Mouse (Mus musculus) forebrain, embryonic 12.5 days (tissue): ENCODE results near the gene Slc44a5. TPM values are rescaled to one million over a fixed set of nuclear protein-coding genes. Genes with fewer than 3 reads are reported as not detected.

Source experiments
- ATAC-seq: fragments of 200-750 bp; cut with Nextera tagmentation; 2 replicates; pipeline ENCODE4 v1.8.0; 2017; ENCODE audit warnings: moderate TSS enrichment; ENCODE audit not compliant: low FRiP score
- H3K27ac ChIP-seq: fragments of 300-500 bp; sonication (generic); 2 replicates; pipeline ENCODE4 v1.5.1; 2016; ENCODE audit warnings: mild to moderate bottlenecking
- H3K27me3 ChIP-seq: fragments of 300-500 bp; sonication (generic); 2 replicates; pipeline ENCODE4 v1.6.1; 2016; ENCODE audit warnings: mild to moderate bottlenecking
- H3K36me3 ChIP-seq: fragments of 300-500 bp; sonication (generic); replicated peaks from 2 replicates; pipeline ENCODE4 v1.6.1; 2016; ENCODE audit warnings: mild to moderate bottlenecking
- H3K4me1 ChIP-seq: fragments of 300-500 bp; sonication (generic); 2 replicates; pipeline ENCODE4 v1.6.1; 2016
- H3K4me2 ChIP-seq: fragments of 300-500 bp; sonication (generic); 2 replicates; pipeline ENCODE4 v1.6.1; 2016; ENCODE audit warnings: mild to moderate bottlenecking, moderate library complexity
- H3K4me3 ChIP-seq: fragments of 300-500 bp; sonication (generic); replicated peaks from 2 replicates; pipeline ENCODE4 v1.5.1; 2016; ENCODE audit warnings: mild to moderate bottlenecking
- H3K9ac ChIP-seq: fragments of 300-500 bp; sonication (generic); 2 replicates; pipeline ENCODE4 v1.6.1; 2016; ENCODE audit warnings: mild to moderate bottlenecking
- H3K9me3 ChIP-seq: fragments of 300-500 bp; sonication (generic); 2 replicates; pipeline ENCODE4 v1.6.1; 2016
- WGBS: fragments of 180-500 bp; shearing (Covaris S2); methylation state at CpG from one replicate; pipeline ENCODE4 v1.1.7; 2016; 5-methylcytosine and 5-hydroxymethylcytosine counted together
- polyA plus RNA-seq: library from polyadenylated mRNA; unstranded; fragments of >200 nt; fragmentation: Nextera tagmentation; extraction: Ambion mirVana; gene quantifications from 2 replicates; pipeline ENCODE4 v1.2.1, GENCODE M21; 2016

The Slc44a5 gene
- polyA plus RNA-seq, 1 experiment from 2014 or later, result 4.7 TPM

DNA sequence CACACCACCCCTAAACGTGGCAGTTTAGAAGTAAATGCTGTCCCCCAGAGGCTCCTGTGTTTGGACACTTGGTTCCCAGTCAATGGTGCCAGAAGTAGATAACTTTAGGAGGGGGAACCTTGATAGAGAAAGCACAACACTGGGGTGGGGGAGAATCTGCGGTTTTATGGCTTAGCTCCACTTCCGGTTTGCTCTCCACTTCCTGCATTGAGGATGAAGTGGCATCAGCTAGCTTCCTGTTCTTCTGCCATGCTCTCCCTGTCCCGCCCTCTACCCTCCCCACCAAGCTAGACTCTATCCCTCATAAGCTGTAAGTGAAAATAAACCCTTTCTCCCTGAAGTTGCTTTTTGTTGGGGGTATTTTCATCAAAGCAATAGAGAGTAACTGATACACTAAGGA, 327.9 kb downstream of the Slc44a5 start:
- Histone ChIP-seq H3K36me3 (no peaks in the 10 kb centered on the region), H3K4me2 (no peak overlapping the region), H3K4me1 (no peaks in the 10 kb centered on the region), H3K27me3 (no peaks in the 10 kb centered on the region), H3K4me3 (no peak overlapping the region), H3K27ac (no peak overlapping the region), H3K9ac (no peak overlapping the region), H3K9me3 (no peaks in the 10 kb centered on the region)
- ATAC-seq, result no peak
- WGBS, result 77% methylated on average over 4 of the region's 4 CpGs

DNA sequence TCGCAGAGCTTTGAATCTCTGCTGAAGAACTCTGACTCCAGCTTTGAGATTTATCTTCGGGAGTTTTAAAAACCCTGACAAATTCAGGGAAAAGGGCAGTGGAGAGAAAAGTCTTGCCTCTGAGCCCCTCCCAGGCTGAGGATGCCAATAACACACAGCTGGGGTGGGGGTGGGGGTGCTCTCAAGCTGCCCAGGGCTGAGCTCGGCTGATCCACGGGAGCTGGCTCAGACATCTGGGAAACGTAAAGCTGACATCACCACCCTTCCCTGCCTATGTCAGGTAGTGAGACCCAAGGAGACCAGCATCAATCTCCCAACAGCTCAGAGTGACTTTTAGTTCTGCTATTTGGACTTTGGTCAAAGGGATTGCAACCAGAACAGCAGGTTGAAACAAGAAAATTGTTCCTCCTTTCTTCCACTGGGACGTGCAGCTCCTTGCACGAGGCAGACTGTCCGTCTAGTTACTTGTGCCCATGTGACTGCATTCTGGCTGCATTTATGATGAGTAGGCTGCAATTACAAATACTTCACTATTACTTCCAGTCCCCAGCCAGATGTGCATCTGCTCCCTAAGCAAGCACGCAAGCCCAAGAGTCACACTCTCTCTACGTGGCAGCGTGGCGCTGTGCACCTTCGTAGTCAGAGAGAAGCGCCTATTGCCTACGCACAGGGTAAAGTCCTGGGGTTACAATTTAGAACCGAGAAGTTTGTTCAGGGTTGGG, 332.1 kb downstream of the Slc44a5 start:
- ATAC-seq, result no peak
- H3K4me1 ChIP-seq, result no peaks in the 10 kb centered on the region

GRCm38 (mm10) chr3:154317651-154318248, 344.5 kb downstream of the Slc44a5 start:
- no peaks in the 10 kb centered on the region for H3K36me3 ChIP-seq
- no peaks in the 10 kb centered on the region for H3K4me1 ChIP-seq
- no peak overlapping the region for H3K9ac ChIP-seq
- no peak overlapping the region for H3K4me3 ChIP-seq
- no peak for ATAC-seq
- peaks cover 3% of the 10 kb centered on the region; the same call in 1 of the 2 replicates for H3K9me3 ChIP-seq
- H3K4me2 ChIP-seq, result no peak overlapping the region
- H3K27me3 ChIP-seq, result peaks cover 11% of the 10 kb centered on the region; the same call in 1 of the 2 replicates
- H3K27ac ChIP-seq, result no peak overlapping the region
- 11% methylated on average over 5 of the region's 5 CpGs for WGBS

More for the DNA sequence above, 332.1 kb downstream of the Slc44a5 start:
- 76% methylated on average over 16 of the region's 16 CpGs for WGBS
- Histone ChIP-seq H3K27me3 (no peaks in the 10 kb centered on the region), H3K4me3 (no peak overlapping the region), H3K4me2 (no peak overlapping the region), H3K9me3 (no peaks in the 10 kb centered on the region), H3K36me3 (no peaks in the 10 kb centered on the region), H3K27ac (no peak overlapping the region), H3K9ac (no peak overlapping the region)

Other genes starting within 250 kb of the Slc44a5 start
- 22.7 and 26.9 TPM in 2 replicates for gene St6galnac3, start 248.3 kb upstream of the Slc44a5 start, polyA plus RNA-seq
- gene Asb17, start 129.2 kb upstream of the Slc44a5 start, polyA plus RNA-seq, result 0.13 TPM in 1 of 2 replicates, not detected in the other
- 0.15 and 0.22 TPM in 2 replicates for gene Msh4, start 67.3 kb upstream of the Slc44a5 start, polyA plus RNA-seq
- 43.1 and 45.8 TPM in 2 replicates for gene Rabggtb, start 60.4 kb upstream of the Slc44a5 start, polyA plus RNA-seq
- 43.4 and 45.1 TPM in 2 replicates for gene Acadm, start 28.8 kb upstream of the Slc44a5 start, polyA plus RNA-seq